Mouse (Mus musculus) cerebellum, adult 9-10 months (tissue): ENCODE measurements at regions not wholly inside any gene's neighbourhood (a gene's known extent, or its start where the extent isn't known, plus 50 kb on each side); places are given as distances from the start of the nearest gene placed in this dataset.

Experiments used
- DNase-seq: peaks from one replicate; pipeline ENCODE4 v3.0.0; 2022

- no peak for DNase-seq
Measured at GRCm38 (mm10) chr2:61452581-61452980, 125.8 kb upstream of the Tank start.

- DNase-seq = no peak
Measured at GRCm38 (mm10) chr2:61450731-61451130, 127.7 kb upstream of the Tank start.

- no peak for DNase-seq
Measured at GRCm38 (mm10) chr2:61436591-61436990, 141.8 kb upstream of the Tank start.

GRCm38 (mm10) chr2:61407881-61408280, 170.5 kb upstream of the Tank start:
- DNase-seq = no peak

DNA sequence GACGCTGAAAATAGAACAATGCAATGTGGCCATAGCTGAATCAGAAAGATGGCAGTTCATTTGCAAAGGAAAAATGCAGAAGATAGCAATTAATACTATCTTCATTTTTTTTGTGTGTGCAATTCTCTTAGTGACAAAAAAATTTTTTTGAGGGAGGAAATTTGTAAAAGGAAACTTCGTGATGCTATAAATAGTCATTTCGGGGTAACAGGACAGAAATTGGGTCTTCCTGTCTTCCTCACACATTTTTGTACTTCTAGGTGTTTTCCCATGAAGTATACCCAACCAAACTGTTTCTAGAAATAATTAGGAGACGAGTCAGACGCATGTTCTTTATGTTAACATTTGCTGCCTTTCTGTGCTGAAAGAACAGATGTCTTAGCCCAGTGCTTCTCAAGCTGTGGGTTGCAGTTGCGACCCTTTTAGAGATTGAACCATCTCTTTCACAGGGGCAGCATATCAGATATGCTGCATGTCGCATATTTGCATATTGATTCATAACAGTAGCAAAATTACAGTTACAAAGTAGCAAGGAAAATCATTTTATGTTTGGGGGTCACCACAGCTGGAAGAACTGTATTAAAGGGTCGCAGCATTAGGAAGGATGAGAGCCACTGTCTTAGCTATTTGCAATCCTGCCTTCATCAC, 172.2 kb upstream of the Tank start:
- DNase-seq = no peak

DNA sequence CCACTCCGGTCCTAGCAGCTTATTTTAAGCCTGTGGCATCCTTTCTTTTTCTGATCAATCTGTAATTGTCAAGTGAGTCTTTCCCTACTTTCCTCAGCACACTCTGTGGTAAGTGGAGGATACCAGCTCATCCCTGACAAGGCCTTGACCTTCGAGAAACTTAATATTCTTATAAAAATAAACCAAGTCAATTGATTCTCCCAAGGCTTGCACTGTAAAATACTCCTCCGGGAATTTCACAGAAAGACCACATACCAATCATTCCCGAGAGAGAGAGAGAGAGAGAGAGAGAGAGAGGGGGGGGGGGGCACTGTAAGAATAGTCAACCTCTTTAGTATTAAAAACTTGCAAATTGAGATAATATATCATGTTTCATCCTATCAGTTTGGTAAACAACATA, 173.1 kb upstream of the Tank start:
- no peak for DNase-seq

- DNase-seq = no peak
Measured at GRCm38 (mm10) chr2:61402588-61403487, 175.5 kb upstream of the Tank start.

GRCm38 (mm10) chr2:61401636-61402587, 176.5 kb upstream of the Tank start:
- DNase-seq = peak; percentile 55

- DNase-seq = no peak
Measured at GRCm38 (mm10) chr2:61398633-61399032, 179.8 kb upstream of the Tank start.

GRCm38 (mm10) chr2:61389622-61390021, 188.8 kb upstream of the Tank start:
- no peak for DNase-seq

GRCm38 (mm10) chr2:61389207-61389606, 189.2 kb upstream of the Tank start:
- no peak for DNase-seq

DNA sequence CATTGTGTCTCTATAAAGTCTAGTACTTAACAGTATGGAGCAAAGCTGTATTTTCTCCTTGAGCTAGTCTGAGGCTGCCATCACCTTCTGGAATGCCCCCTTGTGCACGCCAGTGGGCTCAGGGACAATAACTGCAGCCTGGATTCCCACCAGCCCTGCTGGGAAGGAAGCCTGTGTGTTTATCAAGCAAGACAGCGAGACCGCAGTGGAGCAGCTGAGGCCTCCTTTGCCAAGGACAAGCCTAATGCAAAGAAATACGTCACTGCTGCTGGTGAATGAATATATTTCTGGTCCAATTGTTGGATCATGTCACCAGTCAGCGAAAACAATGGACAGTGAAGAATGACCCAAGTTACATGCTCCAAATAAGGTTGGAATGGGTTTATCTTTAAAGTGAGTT, 190.8 kb upstream of the Tank start:
- DNase-seq = no peak

- DNase-seq = no peak
Measured at GRCm38 (mm10) chr2:61386966-61387365, 191.4 kb upstream of the Tank start.

DNA sequence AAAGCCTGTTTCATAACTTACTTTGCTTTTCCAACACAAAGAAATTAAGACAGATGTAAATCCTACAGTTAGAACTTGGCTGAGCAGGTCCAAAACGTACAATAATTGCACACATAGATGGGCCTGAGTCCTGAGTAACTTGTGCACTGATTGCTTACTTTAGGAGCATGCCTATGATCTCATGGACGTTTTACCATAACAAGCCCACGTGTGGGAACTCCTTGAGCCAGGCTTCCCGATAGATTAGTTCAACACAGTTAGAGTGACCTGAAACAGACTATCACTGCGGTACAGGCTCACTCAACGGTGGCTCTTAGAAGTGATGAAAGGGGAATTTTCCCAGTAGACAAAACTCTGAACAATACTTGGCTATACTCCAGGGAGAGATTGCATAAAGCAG, 193.9 kb upstream of the Tank start:
- DNase-seq = no peak

DNA sequence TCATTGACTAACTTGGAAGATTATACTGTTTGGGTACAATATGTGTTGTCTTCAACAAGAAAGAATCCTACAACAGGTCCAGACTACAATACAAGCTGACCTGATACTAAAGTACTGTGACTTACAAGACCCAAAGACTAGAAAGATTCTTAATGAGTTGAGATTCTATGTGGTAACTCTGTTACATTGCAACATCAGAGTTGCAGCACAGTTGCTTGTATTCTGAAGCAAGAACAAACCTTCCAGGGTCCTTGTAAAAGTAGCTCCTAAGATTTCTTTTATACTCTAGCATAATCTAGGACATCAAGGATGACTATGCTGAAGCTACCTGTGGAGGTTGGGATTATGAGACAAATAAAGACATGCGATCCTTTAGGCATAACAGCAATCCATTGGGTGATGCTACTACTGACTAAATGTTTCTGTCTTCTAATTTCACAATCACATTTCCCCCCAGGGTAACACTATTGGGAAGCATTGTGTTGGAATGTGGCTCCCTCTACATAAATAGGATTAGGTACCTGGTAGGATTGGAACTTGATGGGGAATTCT, 194.6 kb upstream of the Tank start:
- no peak for DNase-seq

GRCm38 (mm10) chr2:61379076-61379475, 199.3 kb upstream of the Tank start:
- DNase-seq = no peak

DNA sequence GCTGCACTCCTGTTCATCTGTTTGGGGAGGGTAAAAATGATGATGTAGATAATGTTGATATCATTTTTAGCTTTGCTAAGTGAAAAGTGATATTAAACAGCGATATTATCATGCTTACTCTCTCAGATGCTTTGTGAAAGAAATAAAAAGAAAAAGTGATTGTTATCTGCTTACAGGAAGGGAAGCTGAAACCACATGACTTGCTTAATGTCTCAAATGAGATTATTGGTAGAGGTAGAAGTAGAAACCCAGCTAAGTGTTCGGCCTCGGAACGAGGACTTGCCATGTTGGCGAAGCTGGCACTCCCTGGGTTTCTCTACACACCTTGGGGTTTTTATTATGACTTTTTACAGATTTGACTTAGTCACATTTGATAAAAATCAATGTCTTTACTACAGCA, 200.1 kb upstream of the Tank start:
- no peak for DNase-seq

DNA sequence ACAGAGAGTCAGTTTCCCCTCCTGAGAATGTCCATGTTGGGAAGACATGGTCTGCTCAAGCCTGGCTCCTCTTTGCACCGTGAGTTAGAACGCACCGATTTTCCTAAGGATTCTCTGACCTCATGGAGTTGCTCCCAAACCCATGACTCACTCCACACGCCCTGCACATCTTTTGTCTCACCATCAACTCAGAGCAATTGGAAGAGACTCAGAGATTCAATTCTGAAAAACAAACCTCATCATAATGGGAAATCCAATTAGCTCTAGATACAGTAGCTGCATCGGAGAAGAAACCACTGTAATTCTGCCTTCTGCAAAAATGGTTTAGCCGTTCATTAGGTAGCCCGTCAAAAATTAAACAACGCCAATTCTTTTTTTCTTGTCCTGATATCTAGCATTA, 200.6 kb upstream of the Tank start:
- no peak for DNase-seq

DNA sequence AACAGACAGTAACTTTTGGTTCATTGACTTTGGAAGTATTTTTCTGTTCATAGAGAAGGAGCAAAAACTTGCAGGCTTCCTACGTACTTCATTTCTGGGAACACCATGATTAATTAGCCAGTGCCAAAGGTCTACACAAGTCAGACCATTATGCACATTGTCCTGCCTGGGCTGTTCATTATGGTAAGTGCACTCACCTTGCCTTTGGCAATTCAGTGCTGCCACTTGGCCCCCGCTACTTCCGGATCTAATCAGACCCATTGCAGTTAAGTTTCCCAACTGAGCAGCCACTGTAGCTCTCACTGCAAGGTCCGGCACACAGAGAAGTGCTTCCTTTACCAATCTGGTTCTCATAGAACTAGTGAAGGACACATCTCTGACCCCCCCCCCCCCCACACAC, 215.8 kb upstream of the Tank start:
- no peak for DNase-seq

DNA sequence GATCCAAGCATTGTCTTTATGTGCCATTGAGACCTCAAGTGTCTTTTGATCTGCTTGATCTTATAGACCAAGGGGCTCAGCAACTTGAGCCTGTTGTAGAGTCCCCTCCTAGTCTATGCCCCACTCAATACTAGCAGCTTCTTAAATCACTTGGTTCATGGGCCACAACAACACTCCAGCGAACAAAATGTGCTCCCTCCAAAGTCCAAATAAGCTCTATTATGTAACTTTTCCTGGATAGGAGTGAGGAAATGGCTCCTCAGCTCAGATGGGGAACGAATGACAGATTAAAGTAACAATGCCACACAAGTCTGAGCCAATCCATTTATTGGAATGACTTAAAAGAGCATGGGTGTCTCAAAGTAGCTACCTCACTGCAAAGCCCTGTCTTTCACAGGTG, 217.0 kb upstream of the Tank start:
- DNase-seq = no peak

DNA sequence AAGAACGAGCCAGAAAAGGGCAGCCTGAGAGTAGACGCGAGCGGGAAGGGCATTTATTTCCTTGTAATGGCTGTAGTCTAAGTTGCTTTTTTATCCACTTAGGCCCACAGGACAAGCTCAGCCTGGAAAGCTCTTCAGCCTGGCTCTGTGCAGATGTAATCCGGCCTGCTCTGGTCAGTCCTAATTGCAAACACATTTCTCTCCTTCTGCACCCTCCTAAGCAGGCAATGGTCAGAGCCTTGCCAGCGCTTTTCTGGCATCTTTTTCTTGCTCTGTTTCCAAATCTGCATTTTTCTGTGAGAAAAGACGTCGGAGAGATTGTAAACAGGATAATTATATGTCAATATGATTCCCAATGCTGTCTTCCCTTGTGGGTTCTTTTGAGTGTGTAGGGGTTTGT, 224.3 kb upstream of the Tank start:
- DNase-seq = no peak

DNA sequence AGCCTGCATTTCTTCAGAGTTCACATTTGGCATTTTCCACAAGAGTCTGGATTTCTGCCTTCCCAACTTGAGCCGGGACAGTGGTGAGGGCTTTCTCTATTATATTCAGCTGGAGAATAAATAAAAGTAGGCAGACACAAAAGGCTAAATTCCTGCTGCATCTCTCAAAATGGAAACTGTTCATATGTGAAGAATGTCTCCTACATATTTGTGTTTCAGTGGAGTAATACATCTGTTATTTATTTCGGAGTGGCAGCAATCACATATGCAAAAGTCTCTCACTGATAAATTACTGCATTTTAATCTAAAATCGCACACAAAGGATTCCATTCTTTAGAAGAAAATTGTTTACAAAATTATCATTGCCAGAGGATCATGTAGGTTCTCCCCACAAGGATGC, 230.9 kb upstream of the Tank start:
- no peak for DNase-seq
